Mouse (Mus musculus) megakaryocyte, embryonic 14.5 days (primary cell): Measurements from ENCODE around the gene Tmem184b. TPM values are rescaled to one million over a fixed set of nuclear protein-coding genes. Genes with fewer than 3 reads are reported as not detected.
A peak's percentile ranks its signal among the peaks of the same experiment; 100 is the strongest.

Source experiments
- H3K27me3 ChIP-seq: replicated peaks from 2 replicates; pipeline ENCODE3; 2012; ENCODE audit warnings: inconsistent platforms
- H3K36me3 ChIP-seq: replicated peaks from 2 replicates; pipeline ENCODE3; 2012; ENCODE audit warnings: low read length, inconsistent platforms, mixed read lengths
- H3K4me1 ChIP-seq: 2 replicates; pipeline ENCODE4 v1.6.1; 2012; ENCODE audit warnings: inconsistent platforms
- H3K4me3 ChIP-seq: replicated peaks from 2 replicates; pipeline ENCODE3; 2012; ENCODE audit warnings: moderate library complexity, mild to moderate bottlenecking, inconsistent platforms
- H3K9me3 ChIP-seq: 2 replicates; pipeline ENCODE4 v1.6.1; 2012; ENCODE audit warnings: inconsistent platforms
- FLI1 ChIP-seq: IDR thresholded peaks from 2 replicates; pipeline ENCODE4 v1.6.1; 2012; ENCODE audit warnings: low read length, inconsistent platforms, mixed read lengths
- GATA1 ChIP-seq: IDR thresholded peaks from 3 replicates; pipeline ENCODE4 v1.6.1; 2012; ENCODE audit warnings: mixed read lengths, low read length, inconsistent platforms, borderline replicate concordance
- polyA plus RNA-seq: library from polyadenylated mRNA; stranded (reverse); fragments of >175 nt; gene quantifications from 2 replicates; pipeline ENCODE4 v1.2.3, GENCODE M21; 2012; ENCODE audit warnings: low replicate concordance; ENCODE audit not compliant: insufficient read depth

The Tmem184b gene
- polyA plus RNA-seq, result 58.6 and 91.9 TPM in 2 replicates

DNA sequence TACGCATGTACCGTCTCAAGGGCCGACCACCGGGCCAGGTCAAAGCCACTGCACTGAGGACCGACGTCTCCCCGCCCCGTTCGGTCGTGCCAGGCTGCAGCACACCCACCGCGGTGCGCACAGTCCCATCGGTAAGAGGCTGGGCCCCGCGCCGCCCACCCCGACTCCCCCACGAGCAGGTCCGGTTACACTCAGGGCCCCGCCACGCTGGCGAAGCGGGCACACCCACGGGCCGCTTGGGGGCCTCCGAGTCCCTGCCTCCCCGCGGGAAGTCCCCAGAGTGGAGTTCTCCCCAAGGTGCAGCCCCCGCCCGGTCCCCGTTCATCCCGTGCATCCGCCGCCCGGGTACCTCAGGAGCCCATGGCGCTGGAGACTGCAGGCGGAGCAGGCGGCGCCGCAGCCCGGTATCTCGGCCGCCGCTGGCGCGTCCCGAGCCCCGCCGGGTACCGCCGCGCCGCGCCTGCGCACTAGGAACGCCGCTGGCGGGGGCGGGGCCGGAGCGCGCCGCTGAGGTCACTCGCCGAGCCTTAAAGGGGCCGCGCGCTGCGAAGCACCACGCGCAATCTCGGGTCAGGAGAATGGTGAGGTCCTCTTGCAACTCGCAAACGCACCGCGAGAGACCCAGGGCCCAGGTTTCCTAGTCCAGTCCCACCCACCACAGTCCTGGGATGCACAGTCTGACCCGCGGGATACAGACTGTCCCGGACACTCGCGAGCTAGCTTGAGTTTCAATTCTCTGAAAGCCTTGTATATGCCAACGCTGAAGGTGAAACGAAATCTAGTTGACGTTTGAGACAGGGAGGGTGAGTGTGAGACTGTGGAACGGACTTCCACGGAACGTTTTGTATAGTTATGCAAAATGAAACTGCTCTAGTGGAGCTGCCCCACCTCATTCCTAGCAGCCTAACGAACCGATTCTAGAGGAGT lies at the start of gene Tmem184b:
Gene Tmem184b (minus strand): TSS at position 734 of the 927 bp plus-strand sequence.
- peaks cover 6% of the 10 kb centered on the region for H3K27me3 ChIP-seq
- TF ChIP-seq GATA1, result no peak
- peak within 1 kb of the TSS; percentile 98 for H3K4me3 ChIP-seq
- peaks cover 10% of the 10 kb centered on the region for H3K36me3 ChIP-seq
- H3K4me1 ChIP-seq, result peaks cover 85% of the 10 kb centered on the region
- H3K9me3 ChIP-seq, result no peaks in the 10 kb centered on the region

DNA sequence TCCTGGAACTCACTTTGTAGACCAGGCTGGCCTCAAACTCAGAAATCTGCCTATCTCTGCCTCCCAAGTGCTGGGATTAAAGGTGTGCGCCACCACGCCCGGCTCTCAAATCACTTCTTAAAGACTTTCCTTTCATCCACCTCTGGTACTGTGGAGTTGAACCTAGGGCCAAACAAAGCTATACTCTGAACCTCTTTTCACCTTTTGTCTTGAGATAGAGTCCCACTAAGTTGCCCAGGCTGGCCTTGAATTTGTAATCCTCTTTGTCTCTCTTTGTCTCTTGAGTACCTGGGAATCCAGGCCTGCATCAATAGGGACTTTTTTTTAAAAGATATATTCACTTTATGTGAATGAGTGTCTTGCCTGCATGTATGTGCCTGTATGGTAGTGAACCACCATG lies 44.7 kb upstream of the Tmem184b start:
- H3K4me3 ChIP-seq, result no peak overlapping the region
- H3K36me3 ChIP-seq, result no peaks in the 10 kb centered on the region
- H3K4me1 ChIP-seq, result peaks cover 44% of the 10 kb centered on the region
- TF ChIP-seq GATA1 (no peak), FLI1 (no peak)
- peaks cover 10% of the 10 kb centered on the region for H3K9me3 ChIP-seq
- peaks cover 38% of the 10 kb centered on the region for H3K27me3 ChIP-seq

DNA sequence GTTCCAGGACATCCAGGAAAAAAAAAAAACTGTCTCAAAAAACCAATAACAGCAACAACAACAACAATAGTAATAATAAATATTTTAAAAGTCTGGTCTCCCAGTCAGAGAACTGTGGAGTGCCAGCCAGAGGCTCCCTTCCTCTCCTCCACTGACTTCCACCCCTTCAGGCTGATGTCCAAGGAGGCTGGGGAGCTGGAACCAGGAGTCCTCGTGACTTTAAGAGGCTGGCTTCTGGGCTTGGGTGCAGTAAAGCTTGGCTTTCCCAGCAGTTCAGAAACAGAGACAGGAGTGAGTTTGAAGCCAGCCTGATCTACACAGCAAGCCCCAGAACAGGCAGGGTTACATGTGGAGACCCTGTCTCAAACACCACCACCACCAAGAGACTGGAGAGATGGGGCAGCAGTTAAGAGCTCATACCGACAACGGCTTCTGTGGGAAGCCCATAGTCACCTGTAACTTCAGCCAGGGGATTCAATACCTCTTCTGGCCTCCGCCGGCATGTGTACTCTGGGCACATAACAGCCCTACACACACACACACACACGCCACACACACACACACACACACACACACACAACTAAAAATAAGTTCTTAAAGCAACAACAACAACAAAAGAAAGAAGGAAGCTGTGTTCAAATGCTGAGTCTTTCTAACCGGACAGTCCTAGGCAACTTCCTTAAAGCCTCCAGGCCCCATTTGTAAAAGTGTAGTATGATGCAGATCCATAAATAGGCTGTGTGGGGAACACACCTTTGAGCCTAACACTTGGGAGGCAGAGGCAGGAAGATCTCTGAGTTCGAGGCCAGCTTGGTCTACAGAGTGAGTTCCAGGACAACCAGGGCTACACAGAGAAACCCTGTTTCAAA lies 42.7 kb upstream of the Tmem184b start:
- no peaks in the 10 kb centered on the region; the same call in 1 of the 2 replicates for H3K9me3 ChIP-seq
- no peak overlapping the region for H3K4me3 ChIP-seq
- TF ChIP-seq GATA1, result no peak
- no peak for TF ChIP-seq FLI1
- H3K4me1 ChIP-seq, result peaks cover 50% of the 10 kb centered on the region
- H3K27me3 ChIP-seq, result peaks cover 29% of the 10 kb centered on the region
- H3K36me3 ChIP-seq, result no peaks in the 10 kb centered on the region

DNA sequence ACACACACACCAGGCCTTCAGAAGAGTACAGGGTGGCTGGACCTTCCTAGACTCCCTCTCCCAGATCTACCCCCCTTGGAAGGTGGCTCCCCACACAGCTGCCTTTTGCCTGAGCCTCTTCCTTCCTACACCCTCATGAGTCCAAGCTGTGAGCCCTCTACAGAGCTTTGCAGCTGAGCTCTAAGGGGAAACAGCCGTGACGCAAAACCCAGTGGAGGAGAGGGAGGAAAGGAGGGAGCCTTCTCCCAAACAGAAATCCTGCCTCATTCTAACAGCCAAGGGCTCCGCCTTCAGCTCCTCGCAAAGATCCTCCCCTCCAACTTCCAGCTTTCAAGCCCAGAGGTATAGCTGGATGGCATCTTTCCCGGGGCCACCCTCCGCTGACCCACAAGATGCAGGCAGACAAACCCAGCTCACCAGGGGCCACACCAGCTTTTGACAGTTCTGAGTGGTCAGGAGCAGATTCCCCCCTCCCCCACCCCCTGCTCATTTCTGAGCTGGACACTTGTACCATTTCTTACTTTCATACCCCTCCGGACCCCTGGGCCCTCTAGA lies 40.6 kb upstream of the Tmem184b start:
- no peaks in the 10 kb centered on the region for H3K9me3 ChIP-seq
- peaks cover 10% of the 10 kb centered on the region for H3K36me3 ChIP-seq
- no peak overlapping the region for H3K4me3 ChIP-seq
- TF ChIP-seq FLI1, result no peak
- no peak for TF ChIP-seq GATA1
- H3K27me3 ChIP-seq, result peaks cover 14% of the 10 kb centered on the region
- peaks cover 65% of the 10 kb centered on the region for H3K4me1 ChIP-seq

DNA sequence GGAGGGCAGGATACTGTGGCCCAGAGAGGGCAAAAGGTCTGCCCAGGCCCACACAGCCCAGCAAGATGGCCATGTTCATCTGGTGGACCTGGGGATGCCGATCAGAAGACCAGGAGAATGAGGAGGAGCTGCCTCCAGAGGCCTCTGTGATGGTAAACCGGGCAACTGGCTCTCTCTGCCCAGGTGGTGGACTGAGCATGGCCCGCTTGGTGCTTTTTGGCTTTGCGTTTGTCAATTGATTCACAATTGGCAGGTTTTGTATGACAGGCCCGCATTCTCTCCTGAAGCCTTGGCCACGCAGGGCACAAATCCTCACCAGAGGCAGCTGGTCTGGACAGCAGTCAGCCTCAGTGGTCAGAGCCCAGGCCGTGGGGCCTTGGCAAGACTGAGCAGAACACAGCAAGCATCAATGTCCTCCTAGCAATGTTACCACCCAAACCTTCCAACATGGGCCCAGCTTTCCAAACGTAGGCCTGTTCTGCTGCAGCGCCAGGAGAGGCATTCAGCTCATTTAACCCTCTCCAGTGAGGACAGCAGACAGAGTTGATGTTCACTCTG lies 39.7 kb upstream of the Tmem184b start:
- TF ChIP-seq GATA1 (no peak), FLI1 (no peak)
- Histone ChIP-seq H3K4me3 (no peak overlapping the region), H3K9me3 (no peaks in the 10 kb centered on the region), H3K4me1 (peaks cover 73% of the 10 kb centered on the region), H3K27me3 (peaks cover 5% of the 10 kb centered on the region), H3K36me3 (peaks cover 19% of the 10 kb centered on the region)

DNA sequence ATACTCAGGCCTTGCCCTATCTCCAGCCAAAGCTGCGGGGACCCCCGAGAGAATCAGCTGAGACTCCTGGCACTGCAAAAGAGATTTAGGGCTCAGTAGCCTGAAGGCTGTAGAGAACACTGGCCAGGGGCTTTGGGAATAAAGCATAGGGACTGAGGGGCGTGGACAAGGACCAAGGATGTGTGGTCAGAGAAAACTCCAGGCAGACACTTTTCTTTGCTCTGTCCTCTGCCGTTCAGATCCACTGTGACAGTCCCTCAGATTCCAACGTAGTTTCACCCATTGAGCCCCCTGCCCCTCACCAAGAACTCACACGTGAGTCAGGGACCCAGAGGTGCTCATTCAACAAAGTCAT lies 38.9 kb upstream of the Tmem184b start:
- H3K4me3 ChIP-seq, result peak overlapping the region; percentile 93
- no peaks in the 10 kb centered on the region for H3K9me3 ChIP-seq
- peaks cover 3% of the 10 kb centered on the region for H3K27me3 ChIP-seq
- TF ChIP-seq GATA1 (no peak), FLI1 (no peak)
- peaks cover 81% of the 10 kb centered on the region for H3K4me1 ChIP-seq
- H3K36me3 ChIP-seq, result peaks cover 27% of the 10 kb centered on the region

DNA sequence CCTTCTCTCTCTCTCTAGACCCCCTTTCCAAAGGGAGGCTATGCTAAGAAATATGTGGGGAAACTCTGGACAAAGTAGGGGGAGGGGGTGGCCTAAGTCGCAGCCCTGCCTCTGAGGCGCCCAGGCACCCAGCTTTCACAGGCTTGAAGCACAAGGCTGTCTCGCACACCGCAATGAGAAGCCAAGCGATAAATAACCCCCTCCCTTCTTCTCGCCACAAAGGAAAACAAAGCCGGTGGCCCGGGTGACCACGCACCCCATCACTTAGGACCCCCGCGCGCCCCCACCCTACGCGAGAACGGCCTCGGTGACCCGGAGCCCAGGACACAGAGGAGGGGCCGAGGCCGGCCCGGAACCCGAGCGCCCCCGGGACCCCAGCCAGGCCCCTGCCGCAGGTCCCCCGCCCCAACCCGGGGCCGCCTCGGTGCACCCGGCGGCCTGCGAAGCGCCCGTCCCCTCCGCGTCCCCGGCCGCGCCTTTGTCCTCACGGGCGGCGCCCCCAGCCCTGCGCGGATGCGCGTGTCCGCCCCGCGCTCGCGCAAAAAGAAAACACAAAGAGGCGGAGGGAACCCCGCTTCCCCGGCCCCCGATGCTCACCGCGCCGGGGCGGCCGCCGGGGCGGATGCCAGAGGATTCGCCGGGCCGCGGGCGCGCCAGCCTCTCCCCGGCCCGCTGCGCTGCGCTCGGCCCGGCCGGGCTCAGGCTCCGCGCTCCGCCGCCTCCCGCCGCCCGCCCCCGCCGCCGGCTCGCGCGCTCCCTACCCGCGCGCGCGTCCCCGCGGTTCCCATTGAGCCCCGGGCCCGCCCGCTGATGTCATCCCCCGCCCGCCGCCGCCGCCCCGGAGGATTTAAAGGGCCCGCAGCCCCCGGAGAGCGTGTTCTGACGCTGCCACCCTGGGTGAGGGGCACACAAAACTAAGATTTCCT lies 38.2 kb upstream of the Tmem184b start:
- Histone ChIP-seq H3K4me3 (peak overlapping the region; percentile 93), H3K36me3 (peaks cover 33% of the 10 kb centered on the region), H3K4me1 (peaks cover 87% of the 10 kb centered on the region), H3K27me3 (no peaks in the 10 kb centered on the region), H3K9me3 (no peaks in the 10 kb centered on the region)
- TF ChIP-seq FLI1 (no peak), GATA1 (no peak)

DNA sequence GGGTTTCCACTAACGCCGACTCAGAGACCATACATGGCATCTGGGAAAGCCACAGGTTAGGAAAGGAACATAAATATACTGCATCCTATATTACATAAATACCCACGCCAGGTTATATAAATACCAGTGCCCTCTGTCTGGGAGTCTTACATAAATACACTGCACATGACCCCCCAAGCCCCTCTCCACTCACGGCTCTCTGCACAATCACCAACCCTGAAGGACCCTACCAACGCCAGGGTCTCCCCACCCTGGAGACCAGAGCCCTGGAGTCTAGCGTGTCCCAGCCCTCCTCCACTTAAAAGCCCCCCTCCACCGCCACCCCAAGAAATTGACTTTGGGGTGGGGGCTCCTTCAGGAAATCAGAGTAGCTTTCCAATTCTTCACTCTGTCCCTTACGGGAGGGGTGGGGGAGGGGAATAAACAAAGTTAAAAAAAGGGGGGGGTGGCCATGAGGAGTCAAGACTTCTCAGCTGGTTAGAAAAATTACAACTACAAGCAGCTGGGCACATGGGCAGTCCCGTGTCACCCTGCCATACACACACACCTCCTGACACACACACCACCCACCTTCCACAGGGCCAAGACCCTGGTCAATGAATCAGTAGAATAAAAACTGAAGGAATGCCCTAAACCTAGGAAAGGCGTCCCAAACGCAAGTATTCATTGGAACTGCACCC lies 37.4 kb upstream of the Tmem184b start:
- Histone ChIP-seq H3K9me3 (no peaks in the 10 kb centered on the region), H3K4me3 (peak overlapping the region; percentile 93), H3K36me3 (peaks cover 41% of the 10 kb centered on the region), H3K27me3 (no peaks in the 10 kb centered on the region), H3K4me1 (peaks cover 92% of the 10 kb centered on the region)
- TF ChIP-seq GATA1 (no peak), FLI1 (no peak)
